Mouse (Mus musculus) naive thymus-derived CD4-positive, alpha-beta T cell, adult 2 months (primary cell): ENCODE measurements around the gene Atxn7l3.
A peak's percentile ranks its signal among the peaks of the same experiment; 100 is the strongest.

Source experiments
- DNase-seq: peaks from one replicate; pipeline ENCODE4 v3.0.0-alpha.2; 2011; ENCODE audit warnings: low read depth

Atxn7l3 gene

DNA sequence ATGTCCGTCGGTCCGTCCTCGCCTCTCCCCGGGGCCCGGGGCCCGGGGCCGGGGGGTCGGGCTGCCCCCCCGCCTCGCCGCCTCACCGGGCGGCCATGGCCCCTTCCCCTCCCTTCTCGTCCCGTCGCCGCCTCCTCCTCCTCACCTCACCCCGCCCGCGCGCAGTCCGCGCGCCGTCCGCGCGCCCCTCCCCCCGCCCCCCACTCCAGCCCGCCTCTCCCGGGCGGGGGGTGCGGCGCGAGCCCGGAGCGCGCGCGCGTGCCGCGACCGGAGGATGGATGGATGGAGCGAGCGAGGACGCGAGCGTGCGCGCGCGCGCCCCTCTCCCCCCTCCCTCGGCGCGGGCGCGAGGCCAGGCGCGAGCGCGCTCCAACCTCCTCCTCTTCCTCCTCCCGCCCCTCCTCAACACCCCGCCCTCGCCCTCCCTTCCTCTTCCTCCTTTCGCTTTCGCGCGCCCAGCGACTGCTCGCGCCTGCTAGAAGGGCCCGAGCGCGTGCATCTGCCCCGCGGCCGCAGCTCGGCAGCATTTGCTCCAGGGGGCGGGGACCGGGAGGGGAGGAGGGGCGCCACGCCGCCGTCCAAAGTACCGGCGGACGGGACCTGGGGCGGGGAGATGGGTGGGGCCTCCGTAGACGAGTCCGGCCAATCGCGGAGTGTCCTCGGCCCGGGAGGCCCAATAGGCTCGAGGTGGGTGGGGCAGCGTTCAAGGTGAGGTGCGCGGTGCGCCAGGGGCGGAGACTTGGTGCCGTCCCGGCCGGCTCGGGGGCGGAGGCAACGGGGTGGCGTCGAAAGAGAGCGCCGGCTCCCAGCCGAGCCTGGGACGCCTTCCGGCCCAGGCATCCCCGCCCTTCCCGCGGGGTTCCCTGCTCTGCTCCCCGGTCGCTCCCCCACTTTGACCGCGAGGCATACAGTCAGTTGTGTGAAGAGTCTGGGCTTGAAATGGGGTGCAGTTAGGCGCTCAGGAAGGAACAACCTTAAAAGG, at the start of gene Atxn7l3:
TSS of gene Atxn7l3 (minus strand) at position 141 of the 982 bp plus-strand sequence.
- peak; percentile 98 for DNase-seq

DNA sequence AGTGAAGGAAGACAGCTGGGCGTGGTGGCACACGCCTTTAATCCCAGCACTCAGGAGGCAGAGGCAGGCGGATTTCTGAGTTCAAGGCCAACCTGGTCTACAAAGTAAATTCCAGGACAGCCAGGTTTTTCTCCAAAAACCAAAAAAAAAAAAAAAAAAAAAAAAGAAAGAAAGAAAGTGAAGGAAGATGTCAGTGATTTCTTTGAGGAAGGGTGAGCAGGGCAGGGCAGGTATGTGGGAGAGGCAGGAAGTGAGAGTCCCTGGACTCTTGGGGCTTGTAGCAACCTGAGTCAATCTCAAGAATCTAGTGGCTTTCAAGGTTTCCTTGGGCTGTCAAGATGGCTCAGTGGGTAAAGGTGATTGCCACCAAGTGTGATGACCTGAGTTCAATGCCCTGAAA, 48.0 kb upstream of the Atxn7l3 start:
- no peak for DNase-seq

DNA sequence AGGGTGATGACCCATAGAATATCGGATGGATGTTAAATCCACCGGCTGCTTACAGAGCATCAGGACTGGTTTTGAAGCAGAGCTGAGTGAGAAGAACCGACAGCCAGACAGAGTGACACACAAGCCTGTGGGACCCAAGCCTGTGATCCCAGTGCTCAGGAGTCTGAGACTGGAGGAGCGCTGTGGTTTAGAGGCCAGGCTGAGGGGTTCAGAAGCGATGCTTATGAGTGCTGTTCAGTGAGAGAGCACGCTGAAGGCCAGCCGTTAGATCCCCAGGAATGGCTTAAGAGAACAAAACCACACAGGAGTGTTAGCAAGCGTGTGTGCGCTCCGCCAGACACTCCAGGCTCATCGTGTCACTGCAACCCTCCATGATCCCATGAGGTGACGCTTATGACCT, 46.3 kb upstream of the Atxn7l3 start:
- DNase-seq: no peak

DNA sequence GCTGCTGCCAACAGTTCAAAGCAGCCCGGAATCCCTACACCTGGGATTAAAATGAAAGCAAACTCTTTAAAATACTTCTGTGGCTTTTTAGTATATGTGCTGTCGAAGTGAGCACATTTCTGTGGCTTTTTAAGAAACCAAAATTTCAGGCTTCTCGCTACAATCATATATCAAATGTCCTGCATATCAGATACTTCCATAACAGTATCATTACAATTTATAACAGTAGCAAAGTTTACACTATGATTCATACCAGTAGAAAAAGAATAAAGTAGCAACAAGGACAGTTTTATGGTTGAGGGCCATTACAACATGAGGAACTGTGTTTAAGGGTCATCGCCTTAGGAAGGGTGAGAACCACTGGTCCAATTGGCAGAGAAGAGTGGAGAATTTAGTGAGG, 44.7 kb upstream of the Atxn7l3 start:
- no peak for DNase-seq

DNA sequence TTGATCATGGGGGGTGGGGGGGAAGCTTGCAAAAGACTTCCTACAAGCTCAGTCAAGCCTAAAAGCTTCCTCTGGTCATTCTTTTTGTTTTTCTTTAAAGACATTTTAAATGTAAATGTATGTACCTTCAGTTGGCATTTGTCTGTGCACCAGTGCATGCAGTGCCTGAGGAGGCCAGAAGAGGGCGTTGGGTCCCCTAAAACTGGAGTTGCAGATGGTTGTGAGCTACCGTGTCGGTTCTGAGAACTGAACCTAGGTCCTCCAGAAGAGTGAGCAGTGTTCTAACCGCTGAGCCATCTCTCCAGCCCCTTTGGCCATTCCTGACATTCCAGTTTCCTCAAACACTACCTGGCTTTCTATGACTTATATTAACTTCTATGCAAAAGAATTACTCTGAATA, 43.2 kb upstream of the Atxn7l3 start:
- peak; percentile 40 for DNase-seq

DNA sequence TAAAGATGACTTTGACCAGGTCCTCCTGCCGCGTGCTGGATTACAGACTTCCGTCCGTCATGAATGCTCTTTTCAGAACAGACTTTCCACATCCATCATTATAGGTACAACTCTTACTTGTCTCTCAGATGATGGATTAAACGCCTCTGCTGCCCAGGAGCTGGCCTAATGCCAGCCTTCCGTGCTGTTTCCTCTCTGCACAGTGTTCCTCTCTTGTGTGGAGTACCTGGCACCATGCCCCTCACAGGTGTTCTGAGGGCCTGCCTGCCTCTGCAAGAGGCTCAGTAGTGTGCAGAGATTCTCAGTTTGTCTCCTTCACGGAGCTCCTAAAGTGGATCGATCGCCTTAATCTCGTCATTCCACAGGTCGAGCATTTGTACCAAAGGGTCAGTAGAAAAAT, 42.8 kb upstream of the Atxn7l3 start:
- DNase-seq: no peak

DNA sequence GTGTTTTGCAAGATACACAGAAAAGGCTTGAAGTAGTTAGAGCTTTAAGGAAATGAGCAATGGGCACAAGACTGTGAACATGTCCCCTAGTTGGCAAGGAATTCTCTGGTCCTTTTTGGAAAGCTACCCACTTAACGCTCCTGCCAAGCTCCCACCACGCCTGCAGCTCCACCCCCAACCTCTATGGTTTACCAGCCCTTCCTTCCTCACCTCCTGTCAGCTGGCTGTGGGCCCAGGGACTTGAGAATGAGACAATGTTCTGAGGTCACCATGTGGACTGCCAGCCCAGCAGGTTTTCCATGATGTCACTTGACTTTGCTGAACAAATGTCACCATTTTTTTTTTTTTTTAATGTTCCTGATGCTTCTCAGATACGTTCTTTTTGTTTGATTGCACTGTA, 42.1 kb upstream of the Atxn7l3 start:
- no peak for DNase-seq

DNA sequence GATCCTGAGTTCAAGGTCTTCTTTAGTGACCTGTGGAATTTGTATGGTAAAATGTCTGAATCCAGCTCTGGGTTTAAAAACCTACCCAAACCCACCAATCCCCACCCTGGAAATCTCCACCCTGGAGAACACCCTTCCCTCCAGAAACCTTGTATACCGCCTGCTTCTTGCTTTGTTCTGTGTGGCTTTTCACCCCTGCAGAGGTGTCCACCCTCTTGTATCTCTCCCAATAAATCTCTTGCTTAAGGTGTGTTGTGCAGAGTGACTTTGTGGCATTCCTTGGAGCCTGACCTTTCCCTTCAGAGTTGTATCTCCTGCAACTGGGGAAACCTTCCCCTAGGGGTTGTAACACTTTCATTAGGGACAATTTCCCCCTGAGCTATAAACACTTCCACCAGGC, 41.5 kb upstream of the Atxn7l3 start:
- no peak for DNase-seq

DNA sequence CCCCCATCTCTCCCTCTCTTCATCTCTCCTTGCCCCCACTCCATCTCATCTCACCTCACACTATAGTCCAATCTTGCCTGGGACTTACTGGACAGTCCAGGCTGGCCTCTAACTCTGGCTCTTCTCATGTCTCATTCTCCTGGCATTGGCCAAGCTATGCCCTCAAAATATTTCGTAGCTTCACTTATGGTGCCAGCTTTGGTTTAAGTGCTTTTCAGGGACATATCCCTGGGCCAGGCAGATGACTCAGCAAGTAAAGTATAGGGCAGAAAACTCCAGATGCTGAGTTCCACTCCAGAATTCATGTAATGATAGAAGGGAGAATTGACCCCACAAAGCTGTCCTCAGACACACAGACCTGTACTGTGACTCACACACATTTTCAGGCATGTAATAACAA, 39.8 kb upstream of the Atxn7l3 start:
- DNase-seq: no peak

DNA sequence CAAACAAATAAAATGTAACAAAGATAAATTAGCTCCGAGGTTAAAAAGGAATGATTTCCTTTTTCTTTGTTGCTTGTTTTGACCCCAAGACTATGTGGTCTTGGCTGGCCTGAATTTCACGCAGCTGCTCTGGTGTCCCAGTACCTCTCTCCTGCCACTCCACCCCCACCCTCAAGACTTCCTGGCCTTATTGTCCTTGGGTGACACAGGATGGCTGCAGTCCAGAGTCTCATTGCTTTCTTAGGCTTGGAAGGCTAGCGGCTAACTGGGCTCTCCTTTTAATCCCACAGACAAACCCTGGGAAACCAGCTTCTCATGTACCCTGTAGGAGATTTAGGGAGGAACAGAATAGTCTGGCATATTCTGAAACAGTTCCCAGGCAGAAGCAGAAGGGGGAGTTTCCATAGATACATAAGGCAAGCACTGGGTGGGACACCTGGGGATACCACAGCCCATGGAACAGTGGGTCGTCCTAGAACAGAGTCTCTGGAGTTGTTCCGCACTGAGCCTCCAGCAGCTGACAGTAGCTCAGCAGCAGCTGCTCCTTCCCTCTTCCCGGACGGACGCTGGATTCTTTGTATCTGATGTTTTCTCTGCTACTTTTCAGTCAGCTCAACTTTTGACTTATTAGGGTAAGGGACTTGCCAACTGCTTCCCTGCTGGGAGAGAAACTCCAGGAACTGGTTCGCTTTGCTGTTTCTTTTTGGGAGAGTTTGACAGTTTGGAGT, 38.7 kb upstream of the Atxn7l3 start:
- DNase-seq: no peak

DNA sequence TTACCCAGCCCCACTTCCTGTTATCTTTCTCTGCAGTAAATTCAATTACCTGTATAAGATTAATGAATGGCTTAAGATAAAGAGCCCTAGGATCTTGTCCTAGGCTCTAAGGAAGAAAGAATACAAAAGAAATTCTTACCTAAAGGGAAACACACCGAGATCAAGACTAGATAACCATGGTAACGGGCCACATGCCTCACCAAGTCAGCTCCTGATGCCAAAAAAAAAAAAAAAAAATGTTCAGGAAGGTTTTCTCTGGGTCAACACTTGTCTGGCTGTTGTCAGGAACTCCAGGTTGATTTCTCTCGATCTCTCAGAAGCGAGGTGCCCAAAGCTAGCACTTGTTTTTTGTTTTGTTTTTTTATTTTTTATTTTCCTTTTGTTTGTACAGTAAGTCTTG, 37.6 kb upstream of the Atxn7l3 start:
- DNase-seq: no peak

DNA sequence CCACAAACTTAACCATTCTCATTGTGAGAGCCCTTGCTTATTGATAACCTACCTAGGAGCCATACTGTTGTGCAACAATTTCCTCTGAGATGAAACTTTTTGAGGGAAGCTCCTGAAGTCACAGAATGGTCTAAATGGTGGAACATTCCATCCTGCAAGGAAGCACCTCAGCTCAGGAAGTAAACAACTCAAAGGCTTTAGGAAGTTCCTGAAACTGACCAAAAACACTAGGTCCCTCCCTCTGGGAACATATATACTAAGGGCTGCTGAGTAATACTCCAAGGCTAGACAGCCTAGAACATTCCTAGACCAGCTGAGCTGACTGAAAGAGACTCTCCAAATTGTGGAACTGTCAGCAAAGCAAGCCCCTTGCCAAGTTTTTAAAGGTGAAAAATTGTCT, 36.6 kb upstream of the Atxn7l3 start:
- no peak for DNase-seq

DNA sequence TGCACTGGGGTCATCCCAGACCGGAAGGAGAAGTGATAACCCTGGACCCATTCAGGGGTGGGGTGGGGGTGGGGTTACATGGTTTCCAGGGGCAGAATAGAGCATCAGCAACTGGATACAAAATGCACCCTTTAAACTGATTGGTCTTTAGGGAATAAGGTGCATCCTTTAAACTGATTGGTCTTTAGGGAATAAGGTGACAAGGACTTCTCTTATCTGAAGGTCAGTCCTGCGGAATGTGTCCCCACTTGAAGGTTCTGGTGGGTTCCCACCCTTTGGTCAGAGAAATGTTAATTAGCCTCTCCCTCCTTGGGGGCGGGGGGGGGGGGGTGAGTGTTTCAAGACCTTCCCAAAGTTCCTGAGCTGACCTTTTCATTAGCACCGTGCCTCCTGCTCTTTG, 35.4 kb upstream of the Atxn7l3 start:
- no peak for DNase-seq

DNA sequence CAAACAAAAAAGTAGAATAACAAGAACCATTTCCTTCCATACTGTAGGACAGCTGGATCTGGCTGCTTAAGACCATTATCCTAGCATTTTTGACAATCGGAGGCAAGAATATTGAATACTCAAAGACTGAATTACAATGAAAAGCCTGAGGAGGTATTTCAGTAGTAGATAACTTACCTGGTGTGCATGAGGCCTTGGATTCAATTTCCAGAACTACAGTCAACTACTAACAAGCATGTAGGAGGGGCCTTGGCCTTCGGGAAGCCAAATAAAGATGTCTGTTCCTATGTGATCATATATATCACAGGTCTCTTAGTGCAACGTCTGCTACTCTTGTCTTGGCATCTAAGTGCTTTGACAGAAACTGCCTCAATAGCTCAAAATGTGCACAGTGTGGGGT, 33.6 kb upstream of the Atxn7l3 start:
- no peak for DNase-seq

DNA sequence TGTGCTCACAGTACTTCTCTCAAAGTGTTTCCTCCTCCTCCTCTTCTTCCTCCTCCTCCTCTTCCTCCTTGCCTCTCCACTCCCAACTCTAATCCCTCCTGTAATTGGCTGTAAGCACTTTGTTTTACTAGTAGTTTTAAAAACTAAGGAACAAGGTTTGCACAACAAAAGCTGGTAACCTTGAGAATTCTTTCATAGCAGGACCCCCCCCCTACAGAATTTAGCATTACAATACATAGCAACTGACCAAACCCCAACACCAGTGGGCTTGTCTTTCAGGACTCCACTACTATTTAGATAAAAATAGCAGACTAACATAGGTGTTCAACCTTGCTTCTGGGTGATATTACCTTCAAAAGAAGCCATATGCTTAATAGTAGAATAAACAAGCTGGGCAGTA, 33.1 kb upstream of the Atxn7l3 start:
- DNase-seq: no peak

DNA sequence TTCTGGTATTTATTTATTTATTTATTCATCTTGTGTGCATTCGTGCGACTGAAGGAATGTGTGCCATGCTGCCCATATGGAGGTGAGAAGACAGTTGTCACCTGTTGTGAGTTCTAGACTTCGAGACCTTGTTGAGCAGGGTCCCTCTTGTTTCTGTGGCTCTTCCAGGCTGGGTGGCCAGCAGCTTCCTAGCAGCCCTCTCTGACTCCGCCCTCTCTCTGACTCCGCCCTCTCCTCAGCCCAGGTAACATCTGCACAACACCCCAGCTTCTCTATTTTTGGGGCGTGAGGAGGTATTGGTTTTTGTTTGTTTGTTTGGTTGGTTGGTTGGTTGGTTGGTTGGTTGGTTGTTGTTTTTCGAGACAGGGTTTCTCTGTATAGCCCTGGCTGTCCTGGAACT, 31.4 kb upstream of the Atxn7l3 start:
- no peak for DNase-seq

DNA sequence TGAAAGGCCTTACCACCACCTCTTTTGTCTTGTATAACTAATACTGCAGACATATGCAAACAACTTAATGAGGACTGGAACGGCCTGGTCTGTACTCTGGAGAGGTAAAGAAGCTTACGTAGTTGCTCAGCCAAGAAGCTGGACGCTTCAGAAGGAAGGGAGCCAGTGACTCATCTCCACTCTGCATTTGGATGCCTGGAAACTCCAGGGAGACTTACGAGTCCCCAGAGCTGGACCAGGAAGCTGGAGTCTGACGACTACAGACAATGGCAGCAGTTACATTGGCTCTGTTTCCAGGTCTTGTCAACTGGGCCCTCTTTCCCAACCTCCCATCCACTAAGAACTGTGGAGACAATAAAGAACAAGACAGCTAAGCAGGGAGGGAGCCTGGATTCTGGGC, 30.8 kb upstream of the Atxn7l3 start:
- no peak for DNase-seq

DNA sequence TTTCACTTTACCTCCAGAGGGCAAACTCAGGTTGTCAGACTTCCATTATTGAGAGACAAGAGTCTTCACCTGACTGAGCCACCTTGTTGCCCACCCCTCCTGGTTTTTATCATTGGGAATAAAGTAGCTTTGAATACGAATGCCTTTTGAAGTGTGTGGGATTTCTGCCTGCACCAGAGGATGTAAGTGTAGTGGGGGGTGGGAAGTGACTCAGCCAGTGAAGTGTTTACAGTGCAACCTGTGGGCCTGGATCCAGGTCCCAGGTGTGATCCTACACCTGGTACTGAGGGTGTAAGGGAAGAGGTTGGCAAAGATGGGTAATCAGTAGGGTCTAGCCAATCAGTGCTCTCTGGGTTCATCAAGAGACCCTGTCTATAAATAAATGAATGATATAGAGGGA, 27.1 kb upstream of the Atxn7l3 start:
- no peak for DNase-seq

DNA sequence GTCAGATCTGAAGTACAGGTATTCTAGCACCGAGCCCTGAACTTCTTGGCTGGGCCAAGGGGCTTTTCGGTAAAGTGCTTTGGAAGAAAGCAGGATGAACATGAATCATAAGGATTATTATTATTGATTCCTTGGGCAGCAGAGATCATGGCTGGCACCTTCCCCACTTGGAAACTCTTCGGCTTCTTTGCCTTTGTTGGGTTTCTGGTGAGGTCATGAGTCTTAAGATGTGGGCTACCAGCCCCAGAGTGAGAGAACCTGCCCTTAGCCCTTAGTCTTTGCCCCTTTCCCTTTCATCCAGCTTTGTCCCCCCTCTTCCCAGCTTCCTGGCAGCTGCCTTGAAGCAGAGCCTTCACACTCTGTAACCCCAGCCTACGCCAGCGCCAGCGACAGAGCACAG, 25.5 kb upstream of the Atxn7l3 start:
- DNase-seq: no peak

DNA sequence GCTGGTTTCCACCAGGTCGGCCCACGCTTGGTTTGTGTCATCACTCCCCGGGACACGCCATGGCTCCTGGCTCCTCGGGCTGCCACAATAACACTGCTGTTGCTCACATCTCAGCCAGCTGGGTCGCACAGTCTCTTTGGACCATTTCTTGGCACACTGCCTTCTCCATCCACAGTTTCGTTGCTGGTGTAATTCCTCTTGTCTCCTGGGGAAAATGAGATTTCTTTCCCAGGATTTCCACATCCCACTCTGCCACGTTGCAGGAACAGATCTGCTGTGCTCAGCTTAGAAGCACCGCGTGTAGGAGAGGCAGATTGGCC, 24.2 kb upstream of the Atxn7l3 start:
- DNase-seq: no peak

DNA sequence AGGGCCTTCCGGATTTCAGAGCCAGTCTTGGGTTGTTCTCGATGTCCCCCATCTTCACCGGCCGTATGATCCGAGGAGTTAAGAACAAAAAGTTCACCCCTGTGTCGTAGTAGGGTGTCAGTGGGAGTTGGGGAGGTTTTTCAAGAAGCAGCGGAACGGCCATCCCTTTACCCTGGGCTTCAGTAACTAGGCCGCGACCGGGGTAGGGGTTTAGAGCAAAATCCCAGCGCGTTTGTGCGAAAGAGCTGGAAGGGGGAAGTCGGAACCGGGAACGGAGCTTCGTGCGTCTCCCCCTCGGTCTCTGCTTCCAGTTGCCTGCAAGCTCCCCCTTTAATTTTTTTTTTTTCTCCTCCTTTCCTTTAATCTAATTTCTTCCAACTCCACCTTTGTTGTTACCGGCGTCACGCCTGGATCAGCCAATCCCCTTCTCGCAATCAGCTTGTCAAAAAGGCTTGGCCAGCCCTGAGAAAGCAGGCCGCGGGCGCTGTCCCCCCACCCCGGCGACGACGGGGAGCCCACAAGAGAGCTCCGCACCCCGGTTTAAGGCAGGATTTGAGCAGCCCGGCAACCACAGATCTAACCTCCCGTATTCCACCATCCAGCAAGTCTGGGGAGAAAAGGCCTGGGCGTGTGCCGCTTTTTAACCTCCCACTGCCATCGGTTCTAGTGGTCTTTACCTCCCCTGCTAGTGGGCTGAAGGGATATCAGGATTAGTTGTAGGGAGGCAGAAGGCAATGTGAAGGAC, 23.7 kb upstream of the Atxn7l3 start:
- DNase-seq: peak; percentile 83

DNA sequence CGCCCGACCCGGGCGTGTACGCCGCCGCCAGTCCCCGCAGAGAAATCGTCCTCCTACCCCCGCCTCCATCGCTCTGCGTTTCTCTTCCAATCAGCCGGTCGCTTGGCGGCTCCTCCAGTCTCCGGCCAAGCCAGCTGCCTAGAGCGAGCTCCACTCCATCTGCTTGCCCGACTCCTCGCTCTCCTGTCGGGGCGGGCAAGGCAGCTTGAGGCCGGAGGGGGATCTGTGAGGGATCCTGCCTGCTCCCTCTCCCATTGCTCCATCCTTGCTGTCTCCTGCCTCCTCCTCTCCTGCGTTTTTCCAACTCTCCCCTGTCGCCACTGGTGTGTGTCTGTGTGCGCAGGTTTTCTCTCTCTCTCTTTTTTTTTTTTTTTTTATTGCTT, 23.0 kb upstream of the Atxn7l3 start, which contains the start of gene Ubtf:
TSS of gene Ubtf (minus strand) at position 333 of the 383 bp plus-strand sequence.
- DNase-seq: peak; percentile 84
